Comparison of ENCODE assay signal across 18 mouse cellular contexts in genomic region chr5:132089496-132090250, GRCm38 (mm10).
DNase-seq lines count a peak whose midpoint lies in the region; ATAC-seq and TF ChIP-seq lines count a peak whose summit lies in the region.
"Had no signal": no experiment of that assay in that cellular context is flagged by ENCODE, and none has a peak within 500 bp of the region (broad histone marks: within the 10 kb centered on the region; RNA-seq: fewer than 3 reads in every experiment).

No protein-coding gene starts in this region.

- H3K27me3 ChIP-seq in liver, embryonic 12.5 days (replicated peaks), result no peaks in the 10 kb centered on the region
- H3K27me3 ChIP-seq in forebrain, embryonic 15.5 days, result no peaks in the 10 kb centered on the region
- no peaks in the 10 kb centered on the region for H3K27me3 ChIP-seq in hindbrain, embryonic 13.5 days
- H3K27me3 ChIP-seq in liver, postnatal 0 days (ENCODE audit: insufficient read depth, low read length), result no peaks in the 10 kb centered on the region
- H3K27me3 ChIP-seq: intestine, embryonic 15.5 days; neural tube, embryonic 12.5 days had no signal

- no peak overlapping the region for H3K9ac ChIP-seq in liver, embryonic 12.5 days
- H3K9ac ChIP-seq in forebrain, embryonic 15.5 days (replicated peaks), result no peak overlapping the region
- H3K9ac ChIP-seq in hindbrain, embryonic 13.5 days, result no peak overlapping the region
- no peak overlapping the region for H3K9ac ChIP-seq in liver, postnatal 0 days (replicated peaks)
- H3K9ac ChIP-seq: intestine, embryonic 15.5 days; neural tube, embryonic 12.5 days had no signal

- TF ChIP-seq CTCF in liver, postnatal 0 days (IDR thresholded peaks at IDR 0.05; ENCODE audit: low read depth), result no peak

- TF ChIP-seq EP300 in liver, postnatal 0 days (IDR thresholded peaks at IDR 0.05; ENCODE audit: low read depth), result no peak

- peak; percentile 6 for DNase-seq in liver
- DNase-seq in liver, postnatal 0 days, result peak; percentile 38
- no peak for DNase-seq in T-cell, adult 2 months (ENCODE audit: low spot score)
- DNase-seq in thymus, adult 18-20 months, result no peak
- DNase-seq: adrenal gland, postnatal 10 days; cerebellum, adult 9-11 months; heart, postnatal 10 days; lung, postnatal 10 days; right cerebral cortex, postnatal 4 days; thymus, adult 2 months had no signal

- H3K27ac ChIP-seq in liver, embryonic 12.5 days, result no peak overlapping the region
- H3K27ac ChIP-seq in forebrain, embryonic 15.5 days (replicated peaks), result peak overlapping the region; percentile 64
- H3K27ac ChIP-seq in hindbrain, embryonic 13.5 days, result peak overlapping the region; percentile 58
- no peak overlapping the region for H3K27ac ChIP-seq in liver, postnatal 0 days (ENCODE audit: low read depth)
- H3K27ac ChIP-seq: embryonic facial prominence, embryonic 10.5 days; intestine, embryonic 15.5 days; neural tube, embryonic 12.5 days had no signal

- no peak overlapping the region for H3K4me2 ChIP-seq in liver, embryonic 12.5 days
- no peak overlapping the region for H3K4me2 ChIP-seq in forebrain, embryonic 15.5 days (replicated peaks)
- H3K4me2 ChIP-seq in hindbrain, embryonic 13.5 days, result no peak overlapping the region
- H3K4me2 ChIP-seq in liver, postnatal 0 days (ENCODE audit: low read depth, low read length), result no peak overlapping the region
- H3K4me2 ChIP-seq: intestine, embryonic 15.5 days; neural tube, embryonic 12.5 days had no signal

- ATAC-seq in liver, embryonic 12.5 days, result no peak
- 0 out of 2 replicates have a peak, but pooled peaks have one; percentile 32 for ATAC-seq in forebrain, embryonic 15.5 days (replicated peaks)
- no peak for ATAC-seq in hindbrain, embryonic 13.5 days (ENCODE audit: low FRiP score)
- ATAC-seq in liver, postnatal 0 days, result peak; percentile 69
- ATAC-seq: intestine, embryonic 15.5 days had no signal

- 60% methylated on average over 10 of the region's 10 CpGs for WGBS in liver, embryonic 12.5 days (ENCODE audit: insufficient replicate concordance)
- 50% methylated on average over 10 of the region's 10 CpGs for WGBS in forebrain, embryonic 15.5 days
- 54% methylated on average over 10 of the region's 10 CpGs for WGBS in hindbrain, embryonic 13.5 days
- 69% methylated on average over 10 of the region's 10 CpGs for WGBS in liver, postnatal 0 days (ENCODE audit: insufficient replicate concordance)

- no peaks in the 10 kb centered on the region for H3K36me3 ChIP-seq in liver, embryonic 12.5 days
- H3K36me3 ChIP-seq in forebrain, embryonic 15.5 days, result no peaks in the 10 kb centered on the region
- H3K36me3 ChIP-seq in hindbrain, embryonic 13.5 days, result no peaks in the 10 kb centered on the region
- no peaks in the 10 kb centered on the region for H3K36me3 ChIP-seq in liver, postnatal 0 days (replicated peaks; ENCODE audit: insufficient read depth, low read length)
- H3K36me3 ChIP-seq: embryonic facial prominence, embryonic 10.5 days; G1E; intestine, embryonic 15.5 days; neural tube, embryonic 12.5 days had no signal

- no peak overlapping the region for H3K4me3 ChIP-seq in liver, embryonic 12.5 days
- no peak overlapping the region for H3K4me3 ChIP-seq in forebrain, embryonic 15.5 days
- no peak overlapping the region for H3K4me3 ChIP-seq in hindbrain, embryonic 13.5 days
- no peak overlapping the region for H3K4me3 ChIP-seq in liver, postnatal 0 days (ENCODE audit: low read depth, low read length)
- H3K4me3 ChIP-seq: embryonic facial prominence, embryonic 10.5 days; erythroblast, embryonic 14.5 days; intestine, embryonic 15.5 days; neural tube, embryonic 12.5 days had no signal

- no peaks in the 10 kb centered on the region for H3K9me3 ChIP-seq in liver, embryonic 12.5 days (replicated peaks)
- H3K9me3 ChIP-seq in forebrain, embryonic 15.5 days, result no peaks in the 10 kb centered on the region
- no peaks in the 10 kb centered on the region for H3K9me3 ChIP-seq in hindbrain, embryonic 13.5 days
- H3K9me3 ChIP-seq in liver, postnatal 0 days (ENCODE audit: low read length), result no peaks in the 10 kb centered on the region
- H3K9me3 ChIP-seq: embryonic facial prominence, embryonic 10.5 days; intestine, embryonic 15.5 days; neural tube, embryonic 12.5 days had no signal

- no peaks in the 10 kb centered on the region for H3K4me1 ChIP-seq in liver, embryonic 12.5 days
- peaks cover 39% of the 10 kb centered on the region for H3K4me1 ChIP-seq in forebrain, embryonic 15.5 days
- peaks cover 27% of the 10 kb centered on the region for H3K4me1 ChIP-seq in hindbrain, embryonic 13.5 days (replicated peaks)
- no peaks in the 10 kb centered on the region for H3K4me1 ChIP-seq in liver, postnatal 0 days (ENCODE audit: insufficient read depth)
- H3K4me1 ChIP-seq: intestine, embryonic 15.5 days had no signal

Comparison
In these comparisons a context has a peak if more than half of its experiments do, and no peak if none do; other contexts are left out.
1. ATAC-seq: peak in forebrain, embryonic 15.5 days (single experiment) and liver, postnatal 0 days (single experiment); none in liver, embryonic 12.5 days (single experiment) and hindbrain, embryonic 13.5 days (single experiment).
2. DNase-seq: peak in liver (single experiment) and liver, postnatal 0 days (single experiment); none in T-cell, adult 2 months (single experiment) and thymus, adult 18-20 months (0 of 2).
3. H3K27ac ChIP-seq: peak in forebrain, embryonic 15.5 days (single experiment) and hindbrain, embryonic 13.5 days (single experiment); none in liver, embryonic 12.5 days (single experiment) and liver, postnatal 0 days (single experiment).